Mouse (Mus musculus) lung, postnatal 14 days (tissue): ENCODE results near the gene Ntrk2.

Experiments
- DNase-seq: peaks from one replicate; pipeline ENCODE4 v3.0.0; 2021

Ntrk2 gene

GRCm38 (mm10) chr13:58927656-58928226 lies 121.4 kb downstream of the Ntrk2 start:
- peak; percentile 23 for DNase-seq

- no peak for DNase-seq
Observed at GRCm38 (mm10) chr13:58928668-58929436, 122.5 kb downstream of the Ntrk2 start.

GRCm38 (mm10) chr13:58930161-58930560 lies 123.8 kb downstream of the Ntrk2 start:
- DNase-seq = no peak

GRCm38 (mm10) chr13:58933126-58933525 lies 126.8 kb downstream of the Ntrk2 start:
- no peak for DNase-seq

- DNase-seq = no peak
Observed at GRCm38 (mm10) chr13:58934576-58935110, 128.3 kb downstream of the Ntrk2 start.

GRCm38 (mm10) chr13:58935956-58936495 lies 129.7 kb downstream of the Ntrk2 start:
- no peak for DNase-seq

- DNase-seq = no peak
Observed at GRCm38 (mm10) chr13:58937884-58938283, 131.5 kb downstream of the Ntrk2 start.

GRCm38 (mm10) chr13:58938464-58938863 lies 132.1 kb downstream of the Ntrk2 start:
- peak; percentile 35 for DNase-seq

- no peak for DNase-seq
Observed at GRCm38 (mm10) chr13:58940208-58940607, 133.8 kb downstream of the Ntrk2 start.

- DNase-seq = no peak
Observed at GRCm38 (mm10) chr13:58940798-58941197, 134.4 kb downstream of the Ntrk2 start.

- DNase-seq = no peak
Observed at GRCm38 (mm10) chr13:58945781-58946180, 139.4 kb downstream of the Ntrk2 start.

GRCm38 (mm10) chr13:58946589-58946988 lies 140.2 kb downstream of the Ntrk2 start:
- DNase-seq = no peak

- DNase-seq = no peak
Observed at GRCm38 (mm10) chr13:58947056-58947455, 140.7 kb downstream of the Ntrk2 start.

- no peak for DNase-seq
Observed at GRCm38 (mm10) chr13:58954331-58954730, 148.0 kb downstream of the Ntrk2 start.

GRCm38 (mm10) chr13:58954764-58955163 lies 148.4 kb downstream of the Ntrk2 start:
- no peak for DNase-seq

- DNase-seq = no peak
Observed at GRCm38 (mm10) chr13:58955237-58955777, 148.9 kb downstream of the Ntrk2 start.

GRCm38 (mm10) chr13:58958171-58958904 lies 152.0 kb downstream of the Ntrk2 start:
- DNase-seq = no peak

- no peak for DNase-seq
Observed at GRCm38 (mm10) chr13:58960321-58960720, 154.0 kb downstream of the Ntrk2 start.

GRCm38 (mm10) chr13:58964701-58965359 lies 158.5 kb downstream of the Ntrk2 start:
- DNase-seq = no peak

GRCm38 (mm10) chr13:58965826-58966225 lies 159.5 kb downstream of the Ntrk2 start:
- no peak for DNase-seq

- no peak for DNase-seq
Observed at GRCm38 (mm10) chr13:58966466-58966865, 160.1 kb downstream of the Ntrk2 start.

- DNase-seq = no peak
Observed at GRCm38 (mm10) chr13:58968168-58968567, 161.8 kb downstream of the Ntrk2 start.
